In genomic region chr6:8896097-8896496, GRCm38 (mm10) we compare ENCODE assay signal across 1 mouse cellular context.
TF ChIP-seq lines count a peak whose summit lies in the region.

No protein-coding gene starts in this region.

TF ChIP-seq in CH12.LX, 34 proteins besides CTCF, POLR2A, EP300 and RAD21 (continued from another document):
- TF ChIP-seq MAX (IDR thresholded peaks at IDR 0.05; ENCODE audit: low read length) (0 out of 2 replicates have a peak, but pooled peaks have one; percentile 39), NELFE (IDR thresholded peaks at IDR 0.05; ENCODE audit: low read depth, low read length) (no peak), JUN (IDR thresholded peaks at IDR 0.05; ENCODE audit: insufficient read depth, low read depth, low read length) (no peak), E2F4 (IDR thresholded peaks at IDR 0.05; ENCODE audit: insufficient replicate concordance, low read depth, low read length) (no peak)
